Mouse (Mus musculus) heart, postnatal 14 days (tissue): ENCODE results near the gene Atxn7l1. TPM values are rescaled to one million over a fixed set of nuclear protein-coding genes. Genes with fewer than 3 reads are reported as not detected.
A peak's percentile ranks its signal among the peaks of the same experiment; 100 is the strongest.

Experiments
- DNase-seq, 2 experiments: peaks; one replicate each; pipeline ENCODE4 v3.0.0; 2021 to 2022
- intact Hi-C: fragments of 180-260 bp; cut with DNase I; formaldehyde crosslinking; loops from one replicate; pipeline ENCODE4 v1.15.1; 2025
- total RNA-seq, 2 experiments: library from RNA; stranded (reverse); gene quantifications; 2 replicates each; pipeline ENCODE4 v1.2.3; 2021

The Atxn7l1 gene
- total RNA-seq, 2 experiments from 2014 or later, result 17.1 to 18.6 TPM

DNA sequence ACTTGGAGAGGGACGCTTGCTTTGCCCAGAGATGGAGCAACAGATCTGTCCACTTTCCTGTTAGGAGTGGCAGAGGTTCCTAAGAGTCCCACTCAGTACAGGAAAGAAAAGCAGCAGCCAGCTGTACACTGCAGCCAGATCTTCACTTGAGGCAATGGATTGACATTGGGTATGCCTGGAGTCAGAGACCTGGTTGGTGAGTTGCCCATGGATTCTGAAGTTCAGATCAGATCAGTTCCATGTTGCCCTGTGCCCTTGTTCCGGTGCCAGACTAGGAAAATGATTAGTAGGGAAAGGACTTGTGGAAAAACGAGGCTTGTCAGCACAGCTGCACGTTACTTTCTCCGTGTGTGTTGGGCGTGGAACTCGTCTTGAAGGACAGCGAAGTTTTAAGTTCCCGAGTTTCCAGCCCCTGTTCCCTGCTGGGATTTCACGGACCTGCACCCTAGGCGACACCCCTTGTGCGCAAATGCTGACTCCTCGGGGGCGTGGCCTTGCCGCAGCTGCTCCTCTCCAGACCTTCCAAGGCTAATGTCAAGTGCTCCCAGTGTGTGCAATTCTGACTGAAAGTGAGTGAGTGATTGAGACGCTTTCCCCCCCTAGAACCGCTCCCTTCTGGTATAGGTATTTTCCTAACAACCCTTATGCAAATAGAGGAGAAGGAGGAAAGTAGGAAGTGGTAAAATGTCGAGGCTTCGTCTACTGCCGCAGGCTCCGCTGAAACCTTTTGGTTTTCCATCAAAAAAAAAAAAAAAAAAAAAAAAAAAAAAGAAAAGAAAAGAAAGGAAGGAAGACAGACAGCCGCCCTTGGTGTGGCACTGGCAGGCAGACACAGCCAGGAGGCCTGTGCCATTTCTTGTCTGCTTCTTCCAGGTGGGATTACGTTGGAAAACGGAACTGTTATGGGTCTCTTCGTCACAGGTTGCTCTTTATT lies 28.4 kb downstream of the Atxn7l1 start:
- intact Hi-C loops, result no loop called here
- peak; percentile 56 to 57 for DNase-seq

GRCm38 (mm10) chr12:33176555-33176900 lies 29.0 kb downstream of the Atxn7l1 start:
- intact Hi-C loops, result no loop called here
- DNase-seq, result peak in 1 of 2 experiments; percentile 35

DNA sequence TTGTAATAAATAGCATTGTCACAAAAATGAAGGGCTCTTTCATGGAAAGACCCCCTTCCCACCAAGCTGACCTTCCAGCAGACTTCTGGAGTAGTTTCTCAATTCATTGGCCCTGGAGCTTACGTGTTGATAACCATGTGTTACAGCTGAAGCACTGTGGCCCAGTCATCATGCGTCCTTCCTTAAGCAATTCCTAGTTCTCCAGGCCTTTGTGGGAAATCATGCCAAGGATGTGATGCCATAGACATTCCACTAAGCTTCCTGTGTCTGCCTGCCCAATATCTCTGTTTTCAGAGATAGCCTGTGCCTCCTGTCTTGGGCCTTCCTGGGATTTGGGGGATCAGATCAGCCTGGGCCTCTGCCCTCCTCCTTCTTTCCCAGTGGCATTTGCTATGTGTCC lies 32.9 kb downstream of the Atxn7l1 start:
- DNase-seq, result no peak
- intact Hi-C loops, result no loop called here

DNA sequence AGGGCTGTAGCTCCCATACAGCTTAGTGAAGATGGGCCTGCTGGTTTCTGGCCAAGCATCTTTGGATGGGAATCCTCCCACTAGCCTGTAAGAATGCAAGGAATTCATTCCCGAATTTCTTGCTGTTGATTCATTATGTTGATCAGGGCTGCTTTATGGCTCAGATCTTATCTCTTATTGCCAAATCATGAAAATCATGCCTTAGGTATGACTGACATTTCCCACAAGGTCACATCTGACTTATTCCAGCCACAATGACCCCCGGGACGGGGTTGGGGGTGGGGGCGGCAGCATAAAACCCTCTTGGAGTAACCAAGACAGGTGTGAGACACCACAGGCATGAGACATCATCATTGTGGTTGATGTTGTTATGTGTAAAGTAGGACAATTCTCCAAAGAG lies 34.4 kb downstream of the Atxn7l1 start:
- no peak for DNase-seq
- intact Hi-C loops, result no loop called here

- intact Hi-C loops, result no loop called here
- DNase-seq, result no peak
These were observed 35.1 kb downstream of the Atxn7l1 start for GRCm38 (mm10) chr12:33182428-33183137.

DNA sequence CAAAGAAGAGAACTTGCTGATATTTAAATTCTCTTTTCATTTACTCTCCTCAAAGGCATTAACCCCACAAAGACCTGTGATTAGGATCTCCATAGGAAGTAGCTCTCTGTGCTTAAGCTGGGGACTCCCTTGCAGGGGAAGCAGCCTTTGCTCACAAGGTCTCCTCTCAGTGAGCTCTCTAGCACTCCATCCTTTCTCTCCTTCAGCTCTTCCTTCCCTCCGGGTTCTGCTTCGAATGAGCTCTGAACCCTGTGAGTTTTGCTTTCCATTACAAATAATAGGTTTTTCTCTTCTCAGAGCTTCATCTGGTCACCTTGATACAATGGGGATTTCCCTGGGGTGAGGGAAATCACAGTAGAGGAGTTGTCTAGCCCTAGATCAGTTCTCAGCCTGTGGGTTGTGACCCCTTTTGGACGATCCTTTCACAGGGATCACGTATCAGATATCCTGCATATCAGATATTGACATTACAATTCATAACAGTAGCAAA lies 35.7 kb downstream of the Atxn7l1 start:
- DNase-seq, result no peak
- intact Hi-C loops, result no loop called here

DNA sequence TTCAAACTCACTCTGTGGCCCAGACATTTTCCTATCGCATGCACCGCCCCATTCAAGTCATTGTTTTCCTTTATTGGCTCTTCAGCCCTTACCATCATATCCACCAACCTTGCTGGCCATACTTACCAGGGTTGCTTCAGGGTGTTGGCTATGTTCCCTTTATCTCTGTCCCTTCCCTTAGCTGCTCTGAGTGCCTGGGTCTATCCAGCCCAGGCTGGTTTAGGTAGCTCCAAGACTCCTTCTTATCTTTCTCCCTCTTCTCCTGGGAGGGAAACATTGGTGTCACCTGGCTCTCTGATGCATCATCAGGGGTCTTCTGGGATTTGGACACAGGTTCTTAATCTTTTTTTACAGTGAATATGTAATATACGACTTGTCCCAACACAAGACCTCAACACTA lies 36.6 kb downstream of the Atxn7l1 start:
- intact Hi-C loops, result no loop called here
- no peak for DNase-seq

- intact Hi-C loops, result no loop called here
- DNase-seq, result no peak
These were observed 37.6 kb downstream of the Atxn7l1 start for GRCm38 (mm10) chr12:33185046-33185445.

DNA sequence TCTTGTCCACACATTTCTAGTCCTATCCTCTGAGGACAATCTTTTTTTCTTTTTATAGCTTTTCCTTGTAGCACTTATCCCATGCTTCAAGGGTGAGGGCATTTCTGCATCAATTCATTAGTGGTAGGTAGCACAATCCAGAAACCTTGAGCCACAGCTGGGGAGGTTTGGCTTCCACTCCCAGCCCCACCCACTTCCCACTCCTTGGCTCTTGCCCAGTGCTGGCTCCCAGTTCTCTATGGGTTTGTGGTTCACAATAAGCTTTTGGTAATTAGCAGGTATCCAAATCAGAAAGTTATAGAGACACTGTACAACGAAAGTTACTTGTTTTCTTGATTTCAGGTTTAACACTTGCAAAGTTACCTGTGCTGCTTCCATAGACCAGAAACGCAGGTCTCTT lies 38.8 kb downstream of the Atxn7l1 start:
- intact Hi-C loops, result no loop called here
- DNase-seq, result peak; percentile 44 to 45

DNA sequence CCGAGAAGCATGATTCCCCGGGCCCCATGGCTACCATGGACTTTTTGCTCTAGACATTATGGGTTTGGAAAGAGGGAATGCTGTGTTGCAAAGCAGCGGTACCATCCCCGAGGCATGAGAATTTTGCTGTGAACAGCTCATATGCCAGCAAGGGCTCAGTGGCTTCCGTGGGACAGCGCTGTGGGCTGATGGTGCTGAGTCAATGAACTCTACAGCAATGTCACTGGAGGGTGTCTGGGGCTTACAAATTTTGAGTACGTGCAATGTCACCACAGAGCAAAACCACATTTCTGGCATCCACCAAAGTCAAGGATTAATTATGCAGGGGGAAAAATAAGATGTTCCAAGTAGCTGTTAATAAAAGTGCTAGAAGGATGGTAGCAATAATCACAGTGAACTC lies 42.6 kb downstream of the Atxn7l1 start:
- intact Hi-C loops, result no loop called here
- DNase-seq, result no peak

- intact Hi-C loops, result no loop called here
- no peak for DNase-seq
These were observed 43.1 kb downstream of the Atxn7l1 start for GRCm38 (mm10) chr12:33190633-33191032.

DNA sequence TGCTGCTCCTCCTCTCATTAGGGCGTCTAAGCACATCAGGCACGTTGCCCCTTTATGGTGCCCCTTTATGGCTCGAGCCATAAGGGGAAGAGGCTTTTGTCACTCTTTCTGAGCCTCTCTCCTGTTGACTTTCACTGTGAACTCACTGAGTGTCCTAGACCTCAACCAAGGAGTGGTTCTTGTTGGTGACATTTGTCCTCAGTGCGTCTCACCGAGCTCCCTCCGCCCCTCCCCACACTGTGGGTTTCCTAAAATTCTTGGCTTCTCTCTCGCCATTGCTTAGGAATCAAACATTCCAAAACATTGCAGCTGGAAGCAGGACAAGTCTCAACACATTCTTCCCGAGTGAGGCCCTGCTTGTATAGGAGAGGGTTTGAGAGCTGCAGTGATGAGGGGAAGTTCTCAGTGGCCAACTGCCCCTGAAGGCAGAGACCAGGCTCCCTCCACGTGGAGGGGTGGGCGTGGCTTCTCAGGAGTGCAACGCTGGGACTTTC lies 46.0 kb downstream of the Atxn7l1 start:
- DNase-seq, result peak; percentile 22 to 53
- intact Hi-C loops, result no loop called here

DNA sequence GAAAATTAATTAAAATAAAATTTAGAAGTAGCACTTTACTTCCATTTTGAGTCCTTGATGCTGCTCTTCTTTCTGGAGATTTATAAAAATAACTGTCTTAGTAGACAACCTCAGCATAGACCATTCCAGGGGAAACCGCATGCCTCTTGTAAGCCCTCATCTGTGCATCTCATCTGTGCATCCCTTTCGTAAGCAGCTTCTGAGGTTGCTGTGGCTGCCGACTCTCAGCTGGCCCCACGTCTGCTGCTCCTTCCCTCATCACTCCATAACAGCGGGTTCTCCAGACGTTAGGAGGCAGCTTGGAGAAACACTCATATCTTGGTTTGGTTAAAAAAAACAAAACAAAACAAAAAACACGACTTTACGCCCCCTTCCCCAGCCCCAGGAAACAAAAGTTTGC lies 47.7 kb downstream of the Atxn7l1 start:
- DNase-seq, result no peak
- intact Hi-C loops, result no loop called here

DNA sequence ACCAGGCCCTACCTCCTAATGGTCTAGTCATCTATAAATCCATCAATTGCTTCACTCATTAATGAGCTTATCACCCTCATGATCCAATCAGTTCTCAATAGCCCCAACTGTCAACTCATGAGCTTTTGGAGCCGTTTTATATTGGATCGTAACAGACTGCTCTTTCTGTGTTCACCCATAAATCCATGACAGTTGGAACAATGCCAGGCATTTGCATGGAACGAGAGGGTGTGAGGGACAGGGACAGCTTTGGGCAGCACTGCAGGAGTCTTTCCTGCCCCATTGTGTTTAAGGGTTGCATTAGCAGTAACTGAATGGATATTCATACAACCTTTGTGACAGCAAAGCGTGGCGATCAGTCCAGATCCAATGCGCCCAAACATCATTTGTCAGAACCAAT lies 49.8 kb downstream of the Atxn7l1 start:
- intact Hi-C loops, result no loop called here
- peak in 1 of 2 experiments; percentile 12 for DNase-seq

DNA sequence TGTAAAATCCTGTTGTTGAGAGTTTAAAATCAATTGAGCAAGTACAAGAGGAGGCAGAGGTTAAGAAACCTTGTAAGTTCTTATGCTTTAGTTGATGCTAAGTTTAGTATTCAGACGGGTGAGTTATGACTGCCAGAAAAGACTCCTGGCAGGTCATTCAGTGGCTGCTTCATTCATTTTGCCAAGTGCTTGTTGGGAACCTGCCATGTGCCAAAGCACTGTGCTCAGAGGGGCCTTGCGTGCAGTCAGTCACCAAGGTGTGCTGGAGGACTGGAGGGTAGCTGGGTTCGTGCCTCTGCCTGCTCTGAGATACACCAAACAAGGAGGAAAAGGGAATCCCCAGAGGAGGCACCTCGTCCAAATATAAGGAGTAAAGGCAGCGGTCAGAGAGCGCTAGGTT lies 50.3 kb downstream of the Atxn7l1 start:
- peak; percentile 49 to 64 for DNase-seq
- intact Hi-C loops, result no loop called here

GRCm38 (mm10) chr12:33201068-33201467 lies 53.6 kb downstream of the Atxn7l1 start:
- intact Hi-C loops, result no loop called here
- no peak for DNase-seq

- DNase-seq, result no peak
- intact Hi-C loops, result no loop called here
These were observed 54.2 kb downstream of the Atxn7l1 start for GRCm38 (mm10) chr12:33201491-33202210.

- intact Hi-C loops, result no loop called here
- no peak for DNase-seq
These were observed 57.8 kb downstream of the Atxn7l1 start for GRCm38 (mm10) chr12:33205255-33205654.

DNA sequence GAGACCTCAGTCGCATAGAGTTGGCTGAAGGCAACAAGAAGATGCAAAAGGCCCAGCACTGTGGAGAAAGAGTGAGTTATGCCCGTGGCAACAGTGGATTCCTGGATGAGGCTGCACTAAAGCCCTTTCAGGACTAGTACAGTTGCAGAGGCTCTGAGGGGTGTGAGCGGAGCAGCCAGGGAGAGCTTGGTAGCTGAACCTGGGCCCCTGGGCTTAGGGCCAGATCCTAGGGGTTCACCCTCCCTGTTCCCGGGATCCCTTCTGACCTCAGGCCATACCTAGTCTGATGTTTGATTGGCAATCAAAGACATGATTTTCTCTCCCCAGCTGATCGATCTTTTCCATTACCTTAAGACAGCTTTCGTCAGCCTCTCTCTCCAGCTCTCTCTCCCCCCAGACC lies 58.8 kb downstream of the Atxn7l1 start:
- intact Hi-C loops, result no loop called here
- DNase-seq, result no peak

- intact Hi-C loops, result no loop called here
- no peak for DNase-seq
These were observed 63.4 kb downstream of the Atxn7l1 start for GRCm38 (mm10) chr12:33210856-33211255.
